Comparison of ENCODE assay signal across 24 mouse cellular contexts in the genomic region with DNA sequence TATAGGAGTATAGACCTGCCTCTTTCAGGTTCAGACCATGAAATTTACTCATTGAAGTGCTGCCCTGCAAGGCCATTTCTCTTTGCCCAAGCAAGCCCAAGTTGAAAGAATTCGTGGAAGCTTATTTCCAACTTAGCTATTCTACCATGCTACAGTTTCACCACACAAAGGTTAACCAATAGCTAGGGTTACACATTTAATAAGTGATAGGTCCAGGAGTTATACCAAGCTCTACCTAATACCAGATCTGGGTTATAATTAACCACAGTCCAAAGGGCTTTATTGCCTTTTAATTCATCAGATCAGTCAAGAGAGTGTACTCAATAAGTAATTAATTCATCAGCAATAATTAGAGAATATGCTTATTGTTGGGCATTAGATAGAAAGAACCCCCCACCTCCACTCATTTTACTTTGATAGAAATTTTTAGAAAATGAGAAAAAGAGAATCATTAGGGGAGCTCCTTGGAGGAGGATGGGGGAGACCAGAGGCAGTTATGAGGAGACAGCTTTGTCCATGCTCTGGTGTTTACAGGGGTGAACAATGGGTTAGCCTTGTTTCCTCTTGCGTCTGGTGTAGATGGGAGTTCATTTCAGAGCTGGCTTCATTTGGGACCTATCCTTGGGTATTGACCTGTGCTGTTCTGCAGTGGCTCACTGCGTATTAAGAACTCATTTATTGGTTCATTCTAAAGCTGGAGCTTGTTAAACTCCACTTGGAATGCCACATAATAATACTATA.
DNase-seq lines count a peak whose midpoint lies in the region; ATAC-seq lines count a peak whose summit lies in the region.
"Had no signal": no experiment of that assay in that cellular context is flagged by ENCODE, and none has a peak within 500 bp of the region (broad histone marks: within the 10 kb centered on the region; RNA-seq: fewer than 3 reads in every experiment).

No protein-coding gene starts in this region.

- peak; percentile 97 for ATAC-seq in kidney, embryonic 16.5 days (ENCODE audit: low FRiP score, low TSS enrichment)
- no peak for ATAC-seq in granulocyte monocyte progenitor cell, adult 5-6 weeks (replicated peaks; ENCODE audit: poor library complexity, severe bottlenecking)
- ATAC-seq: CD4-positive, CD25-positive, alpha-beta regulatory T cell, adult 4 months; forebrain, embryonic 14.5 days; hindbrain, postnatal 0 days had no signal

- WGBS in kidney, embryonic 16.5 days, result 73% methylated on average over 3 of the region's 3 CpGs

- H3K9me3 ChIP-seq in kidney, embryonic 16.5 days (ENCODE audit: low read length), result no peaks in the 10 kb centered on the region
- H3K9me3 ChIP-seq: embryonic facial prominence, embryonic 15.5 days; forebrain, embryonic 10.5 days; G1E; heart, embryonic 10.5 days; heart, embryonic 15.5 days; hindbrain, embryonic 13.5 days had no signal

- no peaks in the 10 kb centered on the region for H3K36me3 ChIP-seq in kidney, embryonic 16.5 days (ENCODE audit: insufficient read depth, low read length)
- H3K36me3 ChIP-seq: embryonic facial prominence, embryonic 15.5 days; forebrain, embryonic 10.5 days; G1E; heart, embryonic 10.5 days; heart, embryonic 15.5 days; hindbrain, embryonic 13.5 days had no signal

- H3K27ac ChIP-seq in kidney, embryonic 16.5 days (ENCODE audit: low read length), result peak overlapping the region; percentile 91
- H3K27ac ChIP-seq: embryonic facial prominence, embryonic 15.5 days; forebrain, embryonic 10.5 days; heart, embryonic 10.5 days; heart, embryonic 15.5 days; hindbrain, embryonic 13.5 days; hindbrain, postnatal 0 days had no signal

- DNase-seq in kidney, adult 11 months, result peak; percentile 25
- no peak for DNase-seq in kidney, postnatal 10 days
- DNase-seq in kidney, adult 8-10 months, result peak; percentile 21 to 77
- no peak for DNase-seq in adrenal gland, postnatal 36 days
- DNase-seq in natural killer cell, adult 2 months (ENCODE audit: low spot score in 2 of 2), result no peak
- DNase-seq: adrenal gland, postnatal 10 days; B cell, adult 2 months; cerebellum, adult 11-12 months; cerebellum, postnatal 10 days; gastrocnemius, postnatal 36 days; heart, adult 18-20 months; heart, postnatal 14 days had no signal

- H3K4me3 ChIP-seq in kidney, embryonic 16.5 days (ENCODE audit: low read length), result no peak overlapping the region
- H3K4me3 ChIP-seq: embryonic facial prominence, embryonic 15.5 days; erythroblast, embryonic 14.5 days; forebrain, embryonic 10.5 days; heart, embryonic 10.5 days; heart, embryonic 15.5 days; hindbrain, embryonic 13.5 days had no signal

- no peaks in the 10 kb centered on the region for H3K27me3 ChIP-seq in kidney, embryonic 16.5 days (ENCODE audit: insufficient read depth, low read length)
- H3K27me3 ChIP-seq: embryonic facial prominence, embryonic 15.5 days; heart, embryonic 15.5 days; hindbrain, embryonic 13.5 days had no signal

- H3K4me1 ChIP-seq in kidney, embryonic 16.5 days (ENCODE audit: insufficient read depth, low read length), result no peaks in the 10 kb centered on the region
- H3K4me1 ChIP-seq: embryonic facial prominence, embryonic 15.5 days; forebrain, embryonic 10.5 days; heart, embryonic 10.5 days; heart, embryonic 15.5 days; hindbrain, embryonic 13.5 days had no signal

- H3K4me2 ChIP-seq in kidney, embryonic 16.5 days (replicated peaks; ENCODE audit: low read depth, low read length), result no peak overlapping the region
- H3K4me2 ChIP-seq: embryonic facial prominence, embryonic 15.5 days; heart, embryonic 15.5 days; hindbrain, embryonic 13.5 days had no signal

- H3K9ac ChIP-seq in kidney, embryonic 16.5 days (replicated peaks; ENCODE audit: low read length), result no peak overlapping the region
- H3K9ac ChIP-seq: embryonic facial prominence, embryonic 15.5 days; heart, embryonic 15.5 days; hindbrain, embryonic 13.5 days had no signal

Comparison
In these comparisons a context has a peak if more than half of its experiments do, and no peak if none do; other contexts are left out.
1. DNase-seq: peak in kidney, adult 11 months (single experiment) and kidney, adult 8-10 months (2 of 2); none in kidney, postnatal 10 days (single experiment), adrenal gland, postnatal 36 days (0 of 2) and natural killer cell, adult 2 months (0 of 2).